Mouse (Mus musculus): ENCODE data around the gene Stx8. TPM values are rescaled to one million over a fixed set of nuclear protein-coding genes. Genes with fewer than 3 reads are reported as not detected.

Stx8 gene
- polyA plus RNA-seq, 1 experiment: 35.8 TPM

DNA sequence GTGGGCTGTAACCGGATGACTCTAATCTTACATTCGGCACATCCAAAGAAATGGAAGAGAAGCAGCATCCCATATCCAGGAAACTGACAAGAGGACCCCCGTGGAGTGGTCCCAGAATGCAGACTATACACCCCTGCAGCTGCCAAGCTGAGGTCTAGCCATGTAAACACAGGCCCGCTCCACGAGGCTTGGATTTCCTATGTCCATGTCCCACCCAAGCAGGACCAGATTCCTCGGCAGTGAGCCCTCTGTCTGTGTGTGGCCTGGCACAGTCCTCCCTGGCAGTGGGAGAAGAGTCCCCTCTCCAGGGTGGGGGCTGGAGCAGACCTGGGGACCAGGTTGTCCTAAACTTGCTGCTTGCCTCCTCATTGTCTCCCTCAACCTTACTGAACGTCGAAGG lies 221.2 kb downstream of the Stx8 start:
- TF ChIP-seq EP300 (IDR thresholded peaks at IDR 0.05; ENCODE audit: insufficient read depth, low read depth, low read length) (no peak), CTCF (IDR thresholded peaks at IDR 0.05; ENCODE audit: low read depth, low read length) (no peak), POLR2A (IDR thresholded peaks at IDR 0.05; ENCODE audit: insufficient read depth, low read length) (no peak)
- H3K27ac ChIP-seq (ENCODE audit: insufficient read depth, low read length): no peak overlapping the region
- no peaks in the 10 kb centered on the region for H3K4me1 ChIP-seq (ENCODE audit: control insufficient read depth, insufficient read depth, low read length)

DNA sequence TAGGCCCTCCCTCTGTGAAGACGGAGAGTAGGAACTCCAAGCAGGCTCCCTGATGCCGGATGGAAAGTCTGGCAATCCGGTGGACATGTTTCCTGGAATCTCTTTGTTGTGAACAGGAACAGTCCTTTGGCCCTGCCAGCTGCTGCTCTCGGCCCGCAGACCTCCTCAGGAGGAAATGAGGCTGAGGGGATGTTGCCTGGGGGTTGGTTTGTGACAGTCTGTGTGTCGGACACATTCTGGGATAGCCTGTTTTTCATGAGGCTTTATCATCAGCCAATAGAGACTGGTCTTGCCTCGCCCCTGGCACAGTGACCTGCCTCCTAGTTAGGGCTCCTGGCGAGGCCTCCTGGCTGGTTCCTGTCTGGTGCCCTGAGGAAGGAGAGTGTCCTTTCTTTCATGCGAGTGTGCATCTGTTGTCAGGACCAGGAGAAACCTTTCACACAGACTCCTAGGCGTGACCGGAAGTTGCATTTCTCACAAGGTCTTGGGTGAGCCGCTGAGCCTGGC lies 222.8 kb downstream of the Stx8 start:
- Histone ChIP-seq H3K27me3 (ENCODE audit: control insufficient read depth, insufficient read depth, low read length, poor library complexity, severe bottlenecking) (no peaks in the 10 kb centered on the region), H3K9ac (ENCODE audit: low read depth, poor library complexity, severe bottlenecking) (no peak overlapping the region), H3K27ac (ENCODE audit: insufficient read depth, low read length) (no peak overlapping the region), H3K36me3 (ENCODE audit: control insufficient read depth, insufficient read depth, low read length, poor library complexity, severe bottlenecking) (no peaks in the 10 kb centered on the region), H3K4me1 (ENCODE audit: control insufficient read depth, insufficient read depth, low read length) (no peaks in the 10 kb centered on the region), H3K9me3 (replicated peaks; ENCODE audit: control insufficient read depth, insufficient read depth, low read length, poor library complexity, severe bottlenecking) (no peaks in the 10 kb centered on the region), H3K4me3 (ENCODE audit: low read depth, low read length) (no peak overlapping the region)
- TF ChIP-seq EP300 (IDR thresholded peaks at IDR 0.05; ENCODE audit: insufficient read depth, low read depth, low read length): no peak
- no peak for TF ChIP-seq POLR2A (IDR thresholded peaks at IDR 0.05; ENCODE audit: insufficient read depth, low read length)
- TF ChIP-seq CTCF (IDR thresholded peaks at IDR 0.05; ENCODE audit: low read depth, low read length): no peak

More for the DNA sequence above, 221.2 kb downstream of the Stx8 start:
- no peaks in the 10 kb centered on the region for H3K27me3 ChIP-seq (ENCODE audit: control insufficient read depth, insufficient read depth, low read length, poor library complexity, severe bottlenecking)
- no peak overlapping the region for H3K9ac ChIP-seq (ENCODE audit: low read depth, poor library complexity, severe bottlenecking)
- no peaks in the 10 kb centered on the region for H3K9me3 ChIP-seq (replicated peaks; ENCODE audit: control insufficient read depth, insufficient read depth, low read length, poor library complexity, severe bottlenecking)
- no peak overlapping the region for H3K4me3 ChIP-seq (ENCODE audit: low read depth, low read length)
- H3K36me3 ChIP-seq (ENCODE audit: control insufficient read depth, insufficient read depth, low read length, poor library complexity, severe bottlenecking): no peaks in the 10 kb centered on the region

GRCm38 (mm10) chr11:68190849-68191248 lies 224.9 kb downstream of the Stx8 start:
- Histone ChIP-seq H3K9me3 (replicated peaks; ENCODE audit: control insufficient read depth, insufficient read depth, low read length, poor library complexity, severe bottlenecking) (no peaks in the 10 kb centered on the region), H3K36me3 (ENCODE audit: control insufficient read depth, insufficient read depth, low read length, poor library complexity, severe bottlenecking) (no peaks in the 10 kb centered on the region), H3K27ac (ENCODE audit: insufficient read depth, low read length) (no peak overlapping the region), H3K4me3 (ENCODE audit: low read depth, low read length) (no peak overlapping the region), H3K27me3 (ENCODE audit: control insufficient read depth, insufficient read depth, low read length, poor library complexity, severe bottlenecking) (no peaks in the 10 kb centered on the region), H3K4me1 (ENCODE audit: control insufficient read depth, insufficient read depth, low read length) (no peaks in the 10 kb centered on the region), H3K9ac (ENCODE audit: low read depth, poor library complexity, severe bottlenecking) (no peak overlapping the region)
- TF ChIP-seq POLR2A (IDR thresholded peaks at IDR 0.05; ENCODE audit: insufficient read depth, low read length) (no peak), EP300 (IDR thresholded peaks at IDR 0.05; ENCODE audit: insufficient read depth, low read depth, low read length) (no peak), CTCF (IDR thresholded peaks at IDR 0.05; ENCODE audit: low read depth, low read length) (no peak)

DNA sequence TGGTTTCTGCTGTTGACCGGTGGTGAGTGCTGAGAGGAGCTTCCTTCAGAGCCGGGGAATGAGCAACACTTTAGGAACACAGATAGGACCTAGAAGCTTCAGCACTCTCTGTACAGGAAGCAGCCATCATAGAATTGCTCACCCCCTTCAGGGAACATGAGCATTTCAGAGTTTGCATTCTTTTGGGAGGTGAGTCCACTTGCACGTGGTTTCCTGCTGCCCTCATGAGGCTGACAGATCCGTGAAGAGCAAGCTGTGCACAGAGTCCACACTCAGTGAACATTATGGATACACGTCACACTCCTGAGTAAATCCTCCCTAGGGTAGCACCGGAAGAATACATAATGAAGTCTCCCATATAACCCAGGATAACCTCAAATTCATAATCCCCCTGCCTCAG lies 229.2 kb downstream of the Stx8 start:
- TF ChIP-seq CTCF (IDR thresholded peaks at IDR 0.05; ENCODE audit: low read depth, low read length): no peak
- TF ChIP-seq POLR2A (IDR thresholded peaks at IDR 0.05; ENCODE audit: insufficient read depth, low read length): no peak
- no peak for TF ChIP-seq EP300 (IDR thresholded peaks at IDR 0.05; ENCODE audit: insufficient read depth, low read depth, low read length)
- Histone ChIP-seq H3K4me1 (ENCODE audit: control insufficient read depth, insufficient read depth, low read length) (no peaks in the 10 kb centered on the region), H3K4me3 (ENCODE audit: low read depth, low read length) (no peak overlapping the region), H3K27ac (ENCODE audit: insufficient read depth, low read length) (no peak overlapping the region), H3K9ac (ENCODE audit: low read depth, poor library complexity, severe bottlenecking) (no peak overlapping the region), H3K27me3 (ENCODE audit: control insufficient read depth, insufficient read depth, low read length, poor library complexity, severe bottlenecking) (no peaks in the 10 kb centered on the region), H3K9me3 (replicated peaks; ENCODE audit: control insufficient read depth, insufficient read depth, low read length, poor library complexity, severe bottlenecking) (no peaks in the 10 kb centered on the region), H3K36me3 (ENCODE audit: control insufficient read depth, insufficient read depth, low read length, poor library complexity, severe bottlenecking) (no peaks in the 10 kb centered on the region)

DNA sequence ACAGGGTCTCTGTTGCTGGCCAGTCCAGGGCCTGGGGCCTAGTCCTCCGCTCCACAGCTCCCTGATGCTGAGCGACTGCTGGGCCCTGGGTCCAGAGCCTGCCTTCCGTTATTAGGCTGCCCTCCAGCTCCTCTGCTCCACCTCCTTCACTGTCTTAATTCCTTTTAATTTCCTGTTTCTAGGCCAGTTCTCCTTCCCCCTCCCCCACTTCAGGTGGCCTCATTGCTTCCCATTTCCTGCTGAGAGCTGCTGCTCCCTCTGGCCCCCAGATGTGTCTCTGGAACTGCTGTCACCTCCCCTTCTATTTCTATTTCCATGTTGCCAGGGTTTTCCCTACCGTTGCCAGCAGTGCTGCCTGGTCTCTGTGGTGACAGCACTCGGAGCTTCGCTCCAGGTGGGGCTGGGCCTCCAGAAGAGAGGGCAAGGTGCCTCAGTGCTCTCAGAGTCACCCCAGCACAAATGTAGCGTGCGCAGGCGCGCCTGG lies 229.7 kb downstream of the Stx8 start:
- Histone ChIP-seq H3K4me3 (ENCODE audit: low read depth, low read length) (no peak overlapping the region), H3K27me3 (ENCODE audit: control insufficient read depth, insufficient read depth, low read length, poor library complexity, severe bottlenecking) (no peaks in the 10 kb centered on the region), H3K27ac (ENCODE audit: insufficient read depth, low read length) (no peak overlapping the region)

GRCm38 (mm10) chr11:68196566-68196965 lies 230.6 kb downstream of the Stx8 start:
- TF ChIP-seq CTCF (IDR thresholded peaks at IDR 0.05; ENCODE audit: low read depth, low read length) (no peak), EP300 (IDR thresholded peaks at IDR 0.05; ENCODE audit: insufficient read depth, low read depth, low read length) (no peak)
- Histone ChIP-seq H3K36me3 (ENCODE audit: control insufficient read depth, insufficient read depth, low read length, poor library complexity, severe bottlenecking) (no peaks in the 10 kb centered on the region), H3K9ac (ENCODE audit: low read depth, poor library complexity, severe bottlenecking) (no peak overlapping the region), H3K4me3 (ENCODE audit: low read depth, low read length) (no peak overlapping the region), H3K27ac (ENCODE audit: insufficient read depth, low read length) (no peak overlapping the region), H3K27me3 (ENCODE audit: control insufficient read depth, insufficient read depth, low read length, poor library complexity, severe bottlenecking) (no peaks in the 10 kb centered on the region), H3K4me1 (ENCODE audit: control insufficient read depth, insufficient read depth, low read length) (no peaks in the 10 kb centered on the region), H3K9me3 (replicated peaks; ENCODE audit: control insufficient read depth, insufficient read depth, low read length, poor library complexity, severe bottlenecking) (no peaks in the 10 kb centered on the region)

More for the DNA sequence above, 229.7 kb downstream of the Stx8 start:
- no peak for TF ChIP-seq POLR2A (IDR thresholded peaks at IDR 0.05; ENCODE audit: insufficient read depth, low read length)
- no peak for TF ChIP-seq CTCF (IDR thresholded peaks at IDR 0.05; ENCODE audit: low read depth, low read length)
- TF ChIP-seq EP300 (IDR thresholded peaks at IDR 0.05; ENCODE audit: insufficient read depth, low read depth, low read length): no peak
- Histone ChIP-seq H3K4me1 (ENCODE audit: control insufficient read depth, insufficient read depth, low read length) (no peaks in the 10 kb centered on the region), H3K9me3 (replicated peaks; ENCODE audit: control insufficient read depth, insufficient read depth, low read length, poor library complexity, severe bottlenecking) (no peaks in the 10 kb centered on the region), H3K9ac (ENCODE audit: low read depth, poor library complexity, severe bottlenecking) (no peak overlapping the region), H3K36me3 (ENCODE audit: control insufficient read depth, insufficient read depth, low read length, poor library complexity, severe bottlenecking) (no peaks in the 10 kb centered on the region)

All from ES-Bruce4 (cell line).